In the genomic region with DNA sequence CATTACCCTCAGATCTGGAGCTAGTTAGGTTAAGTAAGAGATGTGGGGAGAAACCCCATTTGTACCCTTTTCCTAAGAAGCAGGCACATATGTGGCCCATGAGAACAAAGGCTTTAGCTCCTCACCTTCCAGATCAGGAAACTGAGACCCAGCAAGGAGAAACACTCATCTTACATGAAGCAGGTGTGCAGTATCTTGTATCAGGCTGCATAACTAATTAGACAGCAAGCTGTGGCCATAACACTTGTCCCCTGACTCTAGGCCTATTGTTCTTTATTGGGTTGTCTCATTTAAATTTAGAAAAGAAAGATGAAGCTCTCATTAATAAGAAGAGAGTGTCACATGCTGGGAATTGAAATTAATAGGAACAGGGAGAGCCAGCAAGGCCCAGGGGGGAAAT, we compare ENCODE assay signal across 14 mouse cellular contexts.
"Had no signal": no experiment of that assay in that cellular context is flagged by ENCODE, and none has a peak within 500 bp of the region (broad histone marks: within the 10 kb centered on the region; RNA-seq: fewer than 3 reads in every experiment).

No protein-coding gene starts in this region.

- H3K27ac ChIP-seq: layer of hippocampus, adult 2 months; limb, embryonic 13.5 days; liver, embryonic 14.5 days had no signal

- H3K27me3 ChIP-seq: limb, embryonic 13.5 days had no signal

- H3K4me2 ChIP-seq: limb, embryonic 13.5 days had no signal

- H3K9ac ChIP-seq: limb, embryonic 13.5 days; liver, embryonic 14.5 days had no signal

- H3K4me3 ChIP-seq: layer of hippocampus, adult 2 months; limb, embryonic 13.5 days had no signal

- H3K4me1 ChIP-seq: limb, embryonic 13.5 days had no signal

- H3K9me3 ChIP-seq: limb, embryonic 13.5 days had no signal

- DNase-seq: kidney, adult 11 months; kidney, adult 9 months; kidney, postnatal 10 days; kidney, postnatal 4 days; left cerebral cortex, postnatal 4 days; lung, adult 18-20 months; retina, postnatal 1 day; right cerebral cortex, postnatal 4 days; spleen, adult 18-20 months; thymus, adult 18-20 months; thymus, postnatal 14 days had no signal

- H3K36me3 ChIP-seq: limb, embryonic 13.5 days had no signal
